In genomic region chr1:37491672-37492071, GRCm38 (mm10) we compare ENCODE assay signal across 13 mouse cellular contexts. TPM values are rescaled to one million over a fixed set of nuclear protein-coding genes. Genes with fewer than 3 reads are reported as not detected.
A peak's percentile ranks its signal among the peaks of the same experiment; 100 is the strongest.
DNase-seq lines count a peak whose midpoint lies in the region; ATAC-seq and TF ChIP-seq lines count a peak whose summit lies in the region.
"Had no signal": no experiment of that assay in that cellular context is flagged by ENCODE, and none has a peak within 500 bp of the region (broad histone marks: within the 10 kb centered on the region; RNA-seq: fewer than 3 reads in every experiment).

No protein-coding gene starts in this region.

- 62% methylated on average over 7 of the region's 7 CpGs for WGBS in intestine, postnatal 0 days
- 61% methylated on average over 7 of the region's 7 CpGs for WGBS in intestine, embryonic 15.5 days
- WGBS in kidney, embryonic 15.5 days: 67% methylated on average over 7 of the region's 7 CpGs
- 81% methylated on average over 7 of the region's 7 CpGs for WGBS in hindbrain, embryonic 13.5 days

- no peak overlapping the region for H3K4me2 ChIP-seq in intestine, postnatal 0 days (replicated peaks; ENCODE audit: low read depth)
- H3K4me2 ChIP-seq in intestine, embryonic 15.5 days (replicated peaks): no peak overlapping the region
- H3K4me2 ChIP-seq in kidney, embryonic 15.5 days: no peak overlapping the region
- H3K4me2 ChIP-seq in hindbrain, embryonic 13.5 days: no peak overlapping the region
- H3K4me2 ChIP-seq: embryonic facial prominence, embryonic 12.5 days; hindbrain, embryonic 12.5 days; neural tube, embryonic 15.5 days; stomach, embryonic 15.5 days had no signal

- no peak overlapping the region for H3K9ac ChIP-seq in intestine, postnatal 0 days (ENCODE audit: low read depth, low read length)
- H3K9ac ChIP-seq in intestine, embryonic 15.5 days: no peak overlapping the region
- no peak overlapping the region for H3K9ac ChIP-seq in kidney, embryonic 15.5 days
- no peak overlapping the region for H3K9ac ChIP-seq in hindbrain, embryonic 13.5 days
- H3K9ac ChIP-seq: embryonic facial prominence, embryonic 12.5 days; hindbrain, embryonic 12.5 days; neural tube, embryonic 15.5 days; stomach, embryonic 15.5 days had no signal

- 0 out of 2 replicates have a peak overlapping the region, but pooled peaks have one; percentile 15 for H3K27ac ChIP-seq in intestine, postnatal 0 days (ENCODE audit: low read depth, low read length)
- H3K27ac ChIP-seq in intestine, embryonic 15.5 days: no peak overlapping the region
- H3K27ac ChIP-seq in kidney, embryonic 15.5 days: no peak overlapping the region
- H3K27ac ChIP-seq in hindbrain, embryonic 13.5 days: no peak overlapping the region
- H3K27ac ChIP-seq: embryonic facial prominence, embryonic 12.5 days; hindbrain, embryonic 12.5 days; neural tube, embryonic 15.5 days; stomach, embryonic 15.5 days had no signal

- no peak overlapping the region for H3K4me3 ChIP-seq in intestine, postnatal 0 days (ENCODE audit: low read depth, low read length)
- no peak overlapping the region for H3K4me3 ChIP-seq in intestine, embryonic 15.5 days (replicated peaks)
- H3K4me3 ChIP-seq in kidney, embryonic 15.5 days (replicated peaks): no peak overlapping the region
- H3K4me3 ChIP-seq in hindbrain, embryonic 13.5 days: no peak overlapping the region
- H3K4me3 ChIP-seq: embryonic facial prominence, embryonic 12.5 days; hindbrain, embryonic 12.5 days; neural tube, embryonic 15.5 days; stomach, embryonic 15.5 days had no signal

- H3K9me3 ChIP-seq in intestine, postnatal 0 days (ENCODE audit: control insufficient read depth): no peaks in the 10 kb centered on the region
- H3K9me3 ChIP-seq in intestine, embryonic 15.5 days: no peaks in the 10 kb centered on the region
- no peaks in the 10 kb centered on the region for H3K9me3 ChIP-seq in kidney, embryonic 15.5 days (replicated peaks)
- no peaks in the 10 kb centered on the region for H3K9me3 ChIP-seq in hindbrain, embryonic 13.5 days
- H3K9me3 ChIP-seq: embryonic facial prominence, embryonic 12.5 days; hindbrain, embryonic 12.5 days; neural tube, embryonic 15.5 days; stomach, embryonic 15.5 days had no signal

- H3K27me3 ChIP-seq in intestine, postnatal 0 days (replicated peaks; ENCODE audit: control insufficient read depth, insufficient read depth, low read length): no peaks in the 10 kb centered on the region
- no peaks in the 10 kb centered on the region for H3K27me3 ChIP-seq in intestine, embryonic 15.5 days (replicated peaks)
- H3K27me3 ChIP-seq in kidney, embryonic 15.5 days: no peaks in the 10 kb centered on the region
- H3K27me3 ChIP-seq in hindbrain, embryonic 13.5 days: peaks cover 51% of the 10 kb centered on the region
- H3K27me3 ChIP-seq: embryonic facial prominence, embryonic 12.5 days; stomach, embryonic 15.5 days had no signal

- TF ChIP-seq CTCF in intestine, postnatal 0 days (IDR thresholded peaks at IDR 0.05; ENCODE audit: low read depth): no peak

- no peak for ATAC-seq in intestine, postnatal 0 days
- ATAC-seq in intestine, embryonic 15.5 days: no peak; the same call in 1 of the 2 replicates
- ATAC-seq in CD4-positive, CD25-positive, alpha-beta regulatory T cell, adult 4 months: peak; percentile 53
- peak; percentile 93 for ATAC-seq in monocyte, adult 5-6 weeks (replicated peaks; ENCODE audit: insufficient number of reproducible peaks, low FRiP score, low TSS enrichment, poor library complexity, severe bottlenecking)
- ATAC-seq in kidney, embryonic 15.5 days (replicated peaks; ENCODE audit: low FRiP score): no peak
- ATAC-seq in hindbrain, embryonic 13.5 days (ENCODE audit: low FRiP score): no peak

- no peaks in the 10 kb centered on the region for H3K4me1 ChIP-seq in intestine, postnatal 0 days (replicated peaks; ENCODE audit: control insufficient read depth, insufficient read depth, low read length)
- no peaks in the 10 kb centered on the region for H3K4me1 ChIP-seq in intestine, embryonic 15.5 days (replicated peaks)
- H3K4me1 ChIP-seq in kidney, embryonic 15.5 days: no peaks in the 10 kb centered on the region
- H3K4me1 ChIP-seq in hindbrain, embryonic 13.5 days (replicated peaks): no peaks in the 10 kb centered on the region
- H3K4me1 ChIP-seq: embryonic facial prominence, embryonic 12.5 days; hindbrain, embryonic 12.5 days; neural tube, embryonic 15.5 days; stomach, embryonic 15.5 days had no signal

- peak; percentile 54 for DNase-seq in induced T-regulatory cell, adult 2 months (ENCODE audit: low read depth)
- no peak for DNase-seq in embryo, embryonic 11 days
- DNase-seq: layer of hippocampus, postnatal 36 days had no signal

- peaks cover 38% of the 10 kb centered on the region for H3K36me3 ChIP-seq in intestine, postnatal 0 days (ENCODE audit: control insufficient read depth, insufficient read depth)
- H3K36me3 ChIP-seq in intestine, embryonic 15.5 days: peaks cover 5% of the 10 kb centered on the region; the same call in 1 of the 2 replicates
- H3K36me3 ChIP-seq in kidney, embryonic 15.5 days: no peaks in the 10 kb centered on the region; the same call in 1 of the 2 replicates
- peaks cover 21% of the 10 kb centered on the region for H3K36me3 ChIP-seq in hindbrain, embryonic 13.5 days
- H3K36me3 ChIP-seq: hindbrain, embryonic 12.5 days had no signal

RNA-seq across cellular contexts. Expression of gene Mgat4a, which starts 49.1 kb away (rescaled TPM):
- polyA plus RNA-seq in intestine, postnatal 0 days (2015; fragmentation: Nextera tagmentation; extraction: Ambion mirVana): 59.1 and 64.0 TPM in 2 replicates
- polyA plus RNA-seq in intestine, embryonic 15.5 days (2015; fragmentation: Nextera tagmentation; extraction: Ambion mirVana): 44.5 and 46.3 TPM in 2 replicates
- polyA plus RNA-seq in CD4-positive, CD25-positive, alpha-beta regulatory T cell, adult 4 months (2017; shearing (Covaris generic)): 10 to 100 TPM; 11.7 to 12.1 TPM
- 19.1 to 38.8 TPM (median 27.1 TPM) in 3 replicates for total RNA-seq in monocyte, adult 5-6 weeks (2017)
- polyA plus RNA-seq in kidney, embryonic 15.5 days (2015; fragmentation: Nextera tagmentation; extraction: Ambion mirVana): 5.9 and 6.0 TPM in 2 replicates
- 6.7 and 8.0 TPM in 2 replicates for polyA plus RNA-seq in hindbrain, embryonic 13.5 days (2015; fragmentation: Nextera tagmentation; extraction: Ambion mirVana)

Comparison
In these comparisons a context has a peak if more than half of its experiments do, and no peak if none do; other contexts are left out.
1. ATAC-seq: peak in CD4-positive, CD25-positive, alpha-beta regulatory T cell, adult 4 months (single experiment) and monocyte, adult 5-6 weeks (single experiment); none in intestine, postnatal 0 days (single experiment), intestine, embryonic 15.5 days (single experiment), kidney, embryonic 15.5 days (single experiment) and hindbrain, embryonic 13.5 days (single experiment).